Mouse (Mus musculus): ENCODE measurements at regions not wholly inside any gene's neighbourhood (a gene's known extent, or its start where the extent isn't known, plus 50 kb on each side); places are given as distances from the start of the nearest gene placed in this dataset.
"Not testable (repeated sequence)": the region's sequence is repeated elsewhere in the genome, so short reads cannot be mapped to it uniquely, and the experiment has no call there.

DNA sequence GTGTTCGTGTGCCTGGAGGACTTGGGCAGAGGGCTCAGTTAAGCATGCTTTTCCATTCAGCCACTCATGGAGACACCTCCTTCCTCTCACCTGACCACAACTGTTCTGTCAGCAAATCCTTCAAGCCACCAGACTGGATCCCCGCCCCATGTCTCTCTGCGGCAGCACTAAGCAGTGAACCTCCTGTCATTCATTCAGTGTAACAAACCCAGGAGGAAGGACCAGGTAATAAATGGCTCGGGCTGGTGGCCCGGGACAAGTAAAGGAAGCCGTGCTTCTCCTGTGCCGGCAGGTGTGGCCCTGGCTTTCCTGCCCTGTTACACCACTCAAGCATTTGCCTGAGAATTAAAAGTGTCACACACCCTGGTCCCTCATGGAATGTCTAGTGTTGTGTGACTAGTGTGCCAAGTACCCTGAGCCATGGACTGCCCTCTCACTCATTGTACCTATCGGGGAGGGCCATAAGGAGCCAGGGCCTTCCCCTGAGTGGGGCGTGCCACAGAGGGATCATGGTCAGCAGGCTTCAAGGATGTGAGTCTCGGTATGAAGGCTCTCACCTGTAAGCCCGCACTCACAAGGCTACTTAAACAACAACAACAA, 207.6 kb upstream of the Lrfn2 start:
- no peaks in the 10 kb centered on the region for H3K27me3 ChIP-seq (ENCODE audit: control insufficient read depth, insufficient read depth, low read length, poor library complexity, severe bottlenecking)
- no peak for DNase-seq (ENCODE audit: low read depth, low spot score)
- H3K36me3 ChIP-seq (ENCODE audit: control insufficient read depth, insufficient read depth, low read length, poor library complexity, severe bottlenecking), result no peaks in the 10 kb centered on the region

DNA sequence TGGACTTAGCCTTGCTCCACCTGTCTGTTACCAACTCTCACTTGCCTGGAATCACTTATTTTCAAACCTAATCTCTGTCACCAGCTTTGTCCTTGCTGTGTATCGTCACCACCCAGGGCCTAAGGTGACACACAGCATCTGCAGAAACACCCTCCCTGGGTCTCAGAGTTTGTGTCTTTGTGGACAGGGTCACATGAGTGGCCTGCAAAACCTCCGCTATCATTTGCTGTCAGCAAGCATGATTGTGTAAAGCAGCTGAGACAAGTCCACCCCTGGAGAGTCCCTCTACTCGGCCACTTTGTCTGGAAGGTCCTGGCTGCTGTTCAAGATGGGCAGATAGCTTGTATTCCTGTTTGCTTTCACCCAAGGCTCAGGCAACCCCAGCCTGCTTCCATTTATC, 205.7 kb upstream of the Lrfn2 start:
- no peaks in the 10 kb centered on the region for H3K27me3 ChIP-seq (ENCODE audit: control insufficient read depth, insufficient read depth, low read length, poor library complexity, severe bottlenecking)
- no peak for DNase-seq (ENCODE audit: low read depth, low spot score)
- no peaks in the 10 kb centered on the region for H3K36me3 ChIP-seq (ENCODE audit: control insufficient read depth, insufficient read depth, low read length, poor library complexity, severe bottlenecking)

DNA sequence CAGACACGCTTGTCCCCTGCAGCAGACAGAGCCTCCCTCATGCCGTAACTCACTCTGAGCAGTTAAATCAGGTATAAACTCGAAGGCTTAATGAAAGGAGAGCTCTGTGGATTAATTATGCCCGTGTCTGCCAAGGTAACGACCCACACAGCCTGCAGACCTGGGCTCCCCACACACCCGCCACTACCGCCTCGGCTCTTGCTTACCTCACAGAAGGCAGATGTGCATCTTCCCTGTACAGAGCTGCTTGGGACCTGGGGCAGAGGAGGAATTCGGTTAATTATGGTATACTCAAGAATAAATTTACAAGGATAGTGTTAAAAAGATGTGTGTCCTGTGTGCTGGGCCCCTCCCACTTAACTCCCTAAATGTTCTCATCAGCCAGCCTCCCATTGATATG, 198.4 kb upstream of the Lrfn2 start:
- H3K27me3 ChIP-seq (ENCODE audit: control insufficient read depth, insufficient read depth, low read length, poor library complexity, severe bottlenecking), result no peaks in the 10 kb centered on the region; the same call in 1 of the 2 replicates
- no peaks in the 10 kb centered on the region for H3K36me3 ChIP-seq (ENCODE audit: control insufficient read depth, insufficient read depth, low read length, poor library complexity, severe bottlenecking)
- no peak for DNase-seq (ENCODE audit: low read depth, low spot score)

DNA sequence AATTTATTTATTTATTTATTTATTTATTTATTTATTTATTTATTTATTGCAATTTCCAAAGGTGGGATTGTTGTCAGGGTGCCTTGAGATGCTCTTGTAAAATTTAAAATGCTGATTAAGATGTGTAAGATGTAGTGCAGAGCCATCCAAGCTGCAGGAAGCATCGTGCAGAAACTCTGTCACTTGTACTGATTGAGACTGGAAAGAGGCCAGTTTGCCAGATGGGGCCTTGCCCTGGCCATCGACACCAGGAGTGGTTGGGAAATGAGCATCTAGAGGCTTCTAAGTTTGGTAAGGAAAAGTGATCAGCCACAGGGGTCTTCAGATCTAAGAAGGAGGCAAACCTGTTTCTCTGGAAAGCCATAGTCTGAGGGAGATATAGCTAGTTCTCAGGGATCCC, 195.0 kb upstream of the Lrfn2 start:
- DNase-seq (ENCODE audit: low read depth, low spot score); H3K36me3 ChIP-seq (ENCODE audit: control insufficient read depth, insufficient read depth, low read length, poor library complexity, severe bottlenecking); H3K27me3 ChIP-seq (ENCODE audit: control insufficient read depth, insufficient read depth, low read length, poor library complexity, severe bottlenecking): not testable (repeated sequence)

DNA sequence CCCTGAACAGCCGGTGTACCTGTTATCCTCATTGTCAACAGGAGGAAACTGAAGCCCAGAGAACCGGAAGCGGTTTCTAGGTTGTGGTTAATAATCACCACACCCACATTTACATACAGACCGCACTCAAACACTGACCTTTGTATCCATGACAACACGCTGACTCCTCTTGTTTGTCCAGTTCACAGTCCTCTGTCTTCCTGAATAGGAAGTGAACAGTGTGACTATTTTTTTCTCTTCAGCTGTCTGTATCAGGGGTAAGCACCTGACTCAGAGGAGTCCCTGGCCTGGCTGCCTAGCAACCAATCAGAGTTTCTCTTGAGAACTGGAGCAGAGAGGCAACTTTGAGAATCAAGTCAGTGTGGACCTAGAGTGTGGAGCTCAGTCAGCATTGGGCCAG, 193.5 kb upstream of the Lrfn2 start:
- no peaks in the 10 kb centered on the region for H3K36me3 ChIP-seq (ENCODE audit: control insufficient read depth, insufficient read depth, low read length, poor library complexity, severe bottlenecking)
- H3K27me3 ChIP-seq (ENCODE audit: control insufficient read depth, insufficient read depth, low read length, poor library complexity, severe bottlenecking), result no peaks in the 10 kb centered on the region
- peak; percentile 3 for DNase-seq (ENCODE audit: low read depth, low spot score)

DNA sequence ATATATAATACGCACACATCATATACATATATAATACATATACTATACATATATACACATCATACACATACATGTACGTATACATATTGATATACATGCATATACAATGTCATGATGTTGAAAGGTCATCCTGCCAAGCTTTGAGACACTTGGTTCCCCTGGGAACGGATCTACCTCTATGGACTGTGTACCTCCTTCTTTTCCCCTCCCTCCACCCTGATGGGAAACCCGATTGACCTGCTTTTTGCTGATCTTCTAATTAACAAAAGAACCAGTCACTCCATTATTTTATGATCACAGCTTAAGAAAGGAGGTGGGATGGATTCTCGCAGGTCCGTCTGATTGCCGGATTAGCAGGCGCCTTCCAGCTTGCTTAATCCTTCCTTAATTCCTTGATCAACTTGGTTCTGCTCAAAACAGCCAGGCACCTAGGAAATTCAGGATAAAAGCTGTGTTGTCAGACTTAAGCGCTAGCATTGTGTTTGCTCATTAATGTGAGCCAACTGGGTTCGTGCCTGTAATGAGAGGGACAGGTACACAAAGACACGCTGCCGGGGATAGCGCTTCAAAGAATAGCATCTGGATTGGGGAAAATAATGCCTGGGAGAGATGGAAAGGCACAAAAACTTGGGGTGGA, 189.3 kb upstream of the Lrfn2 start:
- Histone ChIP-seq H3K27me3 (ENCODE audit: control insufficient read depth, insufficient read depth, low read length, poor library complexity, severe bottlenecking) (no peaks in the 10 kb centered on the region), H3K36me3 (ENCODE audit: control insufficient read depth, insufficient read depth, low read length, poor library complexity, severe bottlenecking) (no peaks in the 10 kb centered on the region)
- no peak for DNase-seq (ENCODE audit: low read depth, low spot score)

DNA sequence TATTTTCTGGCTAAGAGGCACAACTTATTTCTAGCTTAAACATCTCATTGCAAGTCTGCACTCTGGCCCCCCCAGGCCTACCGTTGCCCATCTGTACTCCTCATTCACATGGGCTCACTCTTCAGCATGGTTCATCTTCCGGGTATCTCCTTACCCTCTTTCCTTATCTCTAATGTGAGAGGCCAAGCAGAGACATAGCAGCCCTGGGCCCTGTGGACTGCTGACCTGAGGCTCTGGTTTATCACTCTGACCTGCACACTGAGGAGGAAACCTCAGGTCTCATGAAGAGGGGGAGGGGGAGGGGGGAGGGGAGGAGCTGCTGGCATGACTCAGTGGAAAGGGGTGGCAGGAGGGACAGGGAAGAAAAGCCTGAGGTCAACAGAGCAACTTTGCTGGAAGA, 162.1 kb upstream of the Lrfn2 start:
- DNase-seq (ENCODE audit: low read depth, low spot score), result no peak
- H3K36me3 ChIP-seq (ENCODE audit: control insufficient read depth, insufficient read depth, low read length, poor library complexity, severe bottlenecking), result no peaks in the 10 kb centered on the region

DNA sequence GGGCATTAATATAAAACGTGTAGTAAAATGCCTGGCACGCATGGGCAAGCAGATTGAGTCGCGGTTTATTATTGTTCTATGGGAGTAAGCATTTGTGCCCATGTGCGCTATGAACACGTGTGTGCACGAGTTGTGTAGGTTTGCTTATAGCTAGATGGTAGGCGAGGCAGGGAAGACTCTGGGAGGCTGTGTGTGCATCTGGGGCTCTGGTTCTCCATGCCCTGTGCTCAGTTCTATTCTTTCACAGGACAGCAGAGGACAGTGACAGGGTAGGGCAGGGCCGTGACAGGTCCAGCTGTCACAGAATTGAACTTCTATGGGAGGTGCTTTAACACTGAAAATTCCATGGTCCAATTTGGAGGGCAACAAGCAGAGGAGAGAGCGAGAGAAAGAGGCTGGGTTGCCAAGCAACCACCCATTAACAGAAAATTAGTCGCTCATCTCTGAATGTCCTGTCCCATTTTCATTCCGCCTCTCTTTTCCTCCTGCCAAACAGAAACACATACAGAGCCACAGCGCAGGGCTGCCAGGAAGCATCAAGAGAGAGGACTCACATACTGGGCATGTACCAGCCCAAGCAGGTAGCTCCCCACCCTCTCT, 160.4 kb upstream of the Lrfn2 start:
- DNase-seq (ENCODE audit: low read depth, low spot score), result no peak
- no peaks in the 10 kb centered on the region for H3K27me3 ChIP-seq (ENCODE audit: control insufficient read depth, insufficient read depth, low read length, poor library complexity, severe bottlenecking)
- H3K36me3 ChIP-seq (ENCODE audit: control insufficient read depth, insufficient read depth, low read length, poor library complexity, severe bottlenecking), result no peaks in the 10 kb centered on the region

More for the DNA sequence above, 162.1 kb upstream of the Lrfn2 start:
- no peaks in the 10 kb centered on the region for H3K27me3 ChIP-seq (ENCODE audit: control insufficient read depth, insufficient read depth, low read length, poor library complexity, severe bottlenecking)

DNA sequence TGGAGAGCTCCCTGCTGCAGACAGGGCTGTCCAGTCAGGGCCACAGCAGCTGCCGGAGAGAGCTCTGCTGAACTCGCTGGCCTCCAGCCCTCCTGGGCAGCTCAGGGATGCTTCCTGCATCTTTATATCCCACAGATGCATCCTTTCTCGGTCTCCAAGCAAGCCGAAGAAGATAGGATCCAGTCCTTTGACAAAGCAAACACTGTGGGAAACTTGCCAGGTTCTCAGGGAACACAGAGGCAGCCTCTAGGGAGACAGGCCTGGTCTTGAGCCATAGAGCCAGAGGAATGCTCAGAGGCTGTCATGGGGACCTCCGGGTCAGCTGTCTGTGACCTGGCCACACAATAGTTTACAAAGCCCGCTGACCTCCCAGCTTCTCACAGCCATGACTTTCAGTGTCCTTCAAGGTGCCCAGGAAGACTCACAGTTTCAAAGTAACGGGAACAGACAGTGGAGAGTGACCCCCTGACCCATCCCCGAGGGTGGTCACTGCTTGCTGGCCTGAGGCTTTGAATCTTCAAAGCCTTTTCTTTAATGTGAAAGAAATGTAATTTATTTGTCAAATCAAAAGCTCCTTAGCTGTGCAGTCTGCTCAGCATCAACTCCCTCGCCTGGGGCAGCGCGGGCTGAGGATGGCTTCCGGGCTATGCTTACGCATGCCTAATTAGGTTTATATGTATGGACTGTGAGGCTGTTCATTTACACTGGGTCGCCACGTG, 157.8 kb upstream of the Lrfn2 start:
- no peak for DNase-seq (ENCODE audit: low read depth, low spot score)
- Histone ChIP-seq H3K36me3 (ENCODE audit: control insufficient read depth, insufficient read depth, low read length, poor library complexity, severe bottlenecking) (no peaks in the 10 kb centered on the region), H3K27me3 (ENCODE audit: control insufficient read depth, insufficient read depth, low read length, poor library complexity, severe bottlenecking) (no peaks in the 10 kb centered on the region)

DNA sequence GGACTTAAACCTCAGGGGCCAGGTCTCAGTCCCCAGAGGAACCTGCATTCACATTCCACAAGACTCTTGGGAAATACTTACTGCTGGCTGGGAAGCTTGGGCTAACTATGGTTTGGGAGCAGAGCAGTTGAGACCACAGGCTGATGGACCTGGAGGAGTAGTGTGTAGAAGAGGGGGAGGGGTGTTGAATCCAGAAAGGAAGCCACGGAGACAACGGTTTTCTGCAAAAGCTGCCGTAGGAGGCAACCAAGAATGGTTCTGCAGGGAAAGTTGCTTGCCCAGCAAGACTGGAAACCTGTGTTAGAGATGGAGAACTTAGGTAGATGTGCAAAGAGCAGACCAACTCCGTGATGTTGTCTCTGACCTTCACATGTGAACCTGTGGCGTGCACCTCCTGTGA, 156.7 kb upstream of the Lrfn2 start:
- Histone ChIP-seq H3K36me3 (ENCODE audit: control insufficient read depth, insufficient read depth, low read length, poor library complexity, severe bottlenecking) (no peaks in the 10 kb centered on the region), H3K27me3 (ENCODE audit: control insufficient read depth, insufficient read depth, low read length, poor library complexity, severe bottlenecking) (no peaks in the 10 kb centered on the region)
- no peak for DNase-seq (ENCODE audit: low read depth, low spot score)

DNA sequence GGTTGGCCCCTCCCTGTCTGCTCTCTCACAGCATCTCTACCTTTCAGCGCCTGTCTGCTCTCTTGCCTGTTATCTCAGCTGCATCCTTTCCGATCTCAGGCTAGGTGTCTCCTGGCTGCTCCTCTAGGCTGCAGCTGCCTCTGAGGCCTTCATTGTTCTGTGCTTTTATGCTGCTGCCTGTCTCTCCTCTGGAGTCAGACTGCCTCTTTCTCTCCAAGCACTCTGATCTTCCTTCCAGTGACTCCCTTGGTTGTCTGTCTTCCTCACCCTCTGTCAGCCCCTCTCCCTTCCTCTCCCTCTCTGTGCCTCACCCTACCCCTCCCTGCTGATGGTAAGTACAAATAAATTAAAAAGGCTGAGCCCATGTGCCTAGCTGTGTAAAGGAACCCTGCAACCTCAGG, 155.7 kb upstream of the Lrfn2 start:
- no peaks in the 10 kb centered on the region for H3K27me3 ChIP-seq (ENCODE audit: control insufficient read depth, insufficient read depth, low read length, poor library complexity, severe bottlenecking)
- no peaks in the 10 kb centered on the region for H3K36me3 ChIP-seq (ENCODE audit: control insufficient read depth, insufficient read depth, low read length, poor library complexity, severe bottlenecking)
- no peak for DNase-seq (ENCODE audit: low read depth, low spot score)

DNA sequence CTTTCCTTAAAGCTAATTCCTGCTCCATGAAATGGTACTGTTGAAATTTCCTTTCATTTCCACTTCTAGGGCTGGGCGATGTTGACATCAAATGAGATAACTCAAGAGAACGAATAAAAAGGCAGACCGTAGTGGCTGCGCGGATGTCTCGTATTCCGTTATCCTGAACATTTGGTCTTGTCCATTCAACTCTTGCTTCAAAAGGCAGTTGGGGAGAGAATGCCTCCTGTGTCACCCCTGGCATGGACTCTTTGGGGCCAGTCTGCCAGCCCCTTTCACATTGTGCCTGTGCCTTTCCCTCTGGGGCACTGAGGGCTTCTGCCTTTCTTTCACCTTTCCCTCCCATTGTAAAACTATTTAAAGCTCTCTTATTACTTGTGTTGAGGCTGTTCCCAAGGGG, 152.0 kb upstream of the Lrfn2 start:
- Histone ChIP-seq H3K27me3 (ENCODE audit: control insufficient read depth, insufficient read depth, low read length, poor library complexity, severe bottlenecking) (no peaks in the 10 kb centered on the region), H3K36me3 (ENCODE audit: control insufficient read depth, insufficient read depth, low read length, poor library complexity, severe bottlenecking) (no peaks in the 10 kb centered on the region)
- DNase-seq (ENCODE audit: low read depth, low spot score), result no peak

DNA sequence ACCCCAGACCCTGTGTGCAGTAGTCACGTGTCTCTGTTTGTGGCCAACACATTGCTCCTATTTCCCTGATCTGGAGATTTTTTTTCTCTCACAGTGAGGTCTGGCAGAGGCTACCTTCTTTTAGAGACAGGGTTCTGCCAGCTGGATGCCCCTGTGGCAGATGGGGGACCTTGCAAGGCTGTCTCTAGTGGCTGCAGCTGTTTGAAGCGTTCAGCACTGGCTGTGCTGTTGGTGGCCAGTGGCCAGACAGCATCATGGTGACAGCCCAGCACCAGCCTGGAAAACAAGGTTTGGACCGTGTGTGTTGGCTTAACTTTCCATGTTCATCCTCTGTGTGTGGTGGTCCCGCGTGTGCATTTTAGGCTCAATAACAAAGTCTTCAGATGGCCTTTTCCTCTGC, 147.8 kb upstream of the Lrfn2 start:
- no peak for DNase-seq (ENCODE audit: low read depth, low spot score)
- Histone ChIP-seq H3K27me3 (ENCODE audit: control insufficient read depth, insufficient read depth, low read length, poor library complexity, severe bottlenecking) (no peaks in the 10 kb centered on the region), H3K36me3 (ENCODE audit: control insufficient read depth, insufficient read depth, low read length, poor library complexity, severe bottlenecking) (no peaks in the 10 kb centered on the region)

DNA sequence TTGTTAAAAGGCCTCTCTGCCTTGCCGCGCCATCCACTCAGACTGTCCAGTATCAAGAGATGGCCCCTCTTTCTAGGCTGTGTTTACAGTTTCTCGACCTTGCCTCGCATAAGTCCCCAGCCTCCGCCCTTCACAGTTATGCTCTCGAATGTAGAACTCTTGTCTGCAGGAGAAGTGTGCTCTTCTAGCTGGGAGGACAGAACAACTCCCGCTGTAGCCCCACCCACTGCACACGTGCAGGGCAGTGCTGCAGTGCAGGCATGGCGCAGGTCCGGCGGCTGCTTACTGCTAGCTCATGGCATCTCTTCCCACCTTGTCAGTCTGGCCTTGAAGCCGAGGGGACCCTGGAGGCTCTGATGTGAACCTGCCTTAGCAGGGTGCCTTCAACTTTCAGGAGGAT, 145.7 kb upstream of the Lrfn2 start:
- Histone ChIP-seq H3K27me3 (ENCODE audit: control insufficient read depth, insufficient read depth, low read length, poor library complexity, severe bottlenecking) (no peaks in the 10 kb centered on the region), H3K36me3 (ENCODE audit: control insufficient read depth, insufficient read depth, low read length, poor library complexity, severe bottlenecking) (no peaks in the 10 kb centered on the region)

DNA sequence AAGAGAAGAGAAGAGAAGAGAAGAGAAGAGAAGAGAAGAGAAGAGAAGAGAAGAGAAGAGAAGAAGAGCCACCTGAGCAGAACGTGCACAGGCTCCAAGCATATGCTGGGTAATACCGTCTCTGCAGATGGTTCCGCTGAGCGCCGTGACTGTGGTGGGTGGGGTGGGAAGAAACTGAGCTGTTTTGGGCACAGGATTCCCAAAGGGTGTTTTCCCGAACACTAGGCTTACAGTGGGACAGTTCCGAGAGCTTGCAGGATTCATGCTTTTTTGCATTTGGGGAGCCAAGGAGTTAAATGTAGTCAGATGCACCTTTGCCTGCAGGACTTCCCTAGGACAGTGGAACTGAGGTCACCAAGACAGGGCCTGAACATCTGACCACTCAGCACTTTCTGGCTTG, 142.3 kb upstream of the Lrfn2 start:
- Histone ChIP-seq H3K36me3 (ENCODE audit: control insufficient read depth, insufficient read depth, low read length, poor library complexity, severe bottlenecking) (no peaks in the 10 kb centered on the region), H3K27me3 (ENCODE audit: control insufficient read depth, insufficient read depth, low read length, poor library complexity, severe bottlenecking) (no peaks in the 10 kb centered on the region)
- no peak for DNase-seq (ENCODE audit: low read depth, low spot score)

More for the DNA sequence above, 145.7 kb upstream of the Lrfn2 start:
- no peak for DNase-seq (ENCODE audit: low read depth, low spot score)
